Mouse (Mus musculus): ENCODE results near the gene Tbc1d17. TPM values are rescaled to one million over a fixed set of nuclear protein-coding genes. Genes with fewer than 3 reads are reported as not detected.

Tbc1d17 gene
- polyA plus RNA-seq, 1 experiment from 2014 or later: 69.4 TPM

DNA sequence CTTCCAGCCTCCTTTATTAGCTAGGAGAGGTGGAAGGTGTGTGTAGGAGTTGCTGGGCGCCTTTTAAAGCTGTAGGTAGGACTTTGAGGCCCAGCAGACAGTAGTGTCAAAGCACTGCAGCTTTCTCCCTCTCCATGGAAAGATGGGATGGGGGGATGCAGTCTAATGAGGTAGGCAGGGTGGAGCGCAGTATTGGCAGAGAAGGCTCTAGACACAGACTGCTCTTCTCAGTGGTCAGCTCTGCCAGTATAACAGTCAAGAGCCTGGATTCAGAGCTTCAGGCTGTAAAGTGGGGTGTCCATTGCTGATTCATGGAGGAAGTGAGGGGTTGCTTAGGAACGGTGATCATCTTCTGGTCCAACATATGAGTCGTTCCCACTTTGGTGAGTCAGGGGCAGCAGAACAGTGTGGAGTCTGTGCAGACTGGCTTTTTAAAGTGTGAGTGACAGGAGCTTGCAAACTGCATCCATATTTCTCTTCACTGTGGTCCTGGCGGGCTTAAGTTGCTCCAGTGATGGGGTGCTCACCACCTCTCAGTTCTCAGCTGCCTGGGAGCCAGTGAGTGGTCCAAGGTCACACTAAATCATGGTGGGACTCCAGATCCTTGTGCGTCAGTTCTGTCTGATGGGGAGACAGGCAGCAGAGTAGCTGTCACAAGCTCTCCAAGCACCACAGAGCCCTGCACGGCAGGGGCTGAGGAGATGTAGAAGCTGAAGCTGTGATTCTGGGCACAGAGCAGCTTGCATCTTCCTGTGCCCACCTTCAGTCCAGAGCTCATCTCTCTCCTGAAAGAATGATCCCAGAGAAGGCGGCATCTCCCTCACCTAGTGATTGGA lies 2.1 kb upstream of the Tbc1d17 start:
- Histone ChIP-seq H3K9me3 (ENCODE audit: control insufficient read depth, low read length) (no peaks in the 10 kb centered on the region), H3K4me2 (peak overlapping the region; percentile 75), H3K4me1 (ENCODE audit: control insufficient read depth, insufficient read depth, low read length) (peaks cover 29% of the 10 kb centered on the region), H3K27me3 (ENCODE audit: control insufficient read depth, insufficient read depth, low read length) (no peaks in the 10 kb centered on the region), H3K4me3 (ENCODE audit: low read depth, low read length) (peak overlapping the region; percentile 83), H3K36me3 (ENCODE audit: control insufficient read depth, insufficient read depth, low read length) (0 out of 2 replicates have a peak, but pooled peaks cover 4% of the 10 kb centered on the region), H3K9ac (ENCODE audit: low read length) (no peak overlapping the region; the same call in 1 of the 2 replicates), H3K27ac (ENCODE audit: low read depth, low read length) (no peak overlapping the region)
- WGBS: 80% methylated on average over 8 of the region's 8 CpGs
- ATAC-seq (ENCODE audit: low FRiP score) (no peak), DNase-seq (ENCODE audit: low spot score, missing footprints) (no peak)

DNA sequence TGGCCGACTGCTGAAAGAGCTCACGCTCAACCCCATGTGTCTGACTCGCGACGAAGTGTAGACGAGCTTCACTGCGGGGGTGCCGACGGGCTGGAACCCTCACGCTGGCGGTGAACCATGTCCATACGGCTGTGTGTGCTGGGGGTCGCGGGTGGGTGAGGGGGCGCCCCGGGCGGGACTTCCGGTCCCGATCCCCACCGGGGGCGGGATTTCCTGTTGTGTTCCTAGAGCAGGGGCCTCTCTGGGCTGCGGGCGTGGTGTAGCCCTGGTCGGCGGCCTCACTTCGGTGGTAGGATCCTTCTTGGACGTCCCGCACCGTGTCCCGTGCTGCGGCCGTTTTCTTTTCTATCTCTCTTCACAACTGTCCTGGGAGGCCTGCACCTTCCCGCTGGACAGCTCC lies 1.3 kb upstream of the Tbc1d17 start:
- peaks cover 6% of the 10 kb centered on the region; the same call in 1 of the 2 replicates for H3K36me3 ChIP-seq (ENCODE audit: control insufficient read depth, insufficient read depth, low read length)
- WGBS: under 1% methylated on average over 32 of the region's 33 CpGs
- DNase-seq (ENCODE audit: low spot score, missing footprints): peak; percentile 97
- H3K27ac ChIP-seq (ENCODE audit: low read depth, low read length): peak overlapping the region; percentile 95
- ATAC-seq (ENCODE audit: low FRiP score): peak; percentile 61
- no peaks in the 10 kb centered on the region for H3K9me3 ChIP-seq (ENCODE audit: control insufficient read depth, low read length)
- peaks cover 29% of the 10 kb centered on the region for H3K4me1 ChIP-seq (ENCODE audit: control insufficient read depth, insufficient read depth, low read length)
- H3K9ac ChIP-seq (ENCODE audit: low read length): peak overlapping the region; percentile 89
- H3K4me3 ChIP-seq (ENCODE audit: low read depth, low read length): peak overlapping the region; percentile 83
- no peaks in the 10 kb centered on the region for H3K27me3 ChIP-seq (ENCODE audit: control insufficient read depth, insufficient read depth, low read length)
- H3K4me2 ChIP-seq: peak overlapping the region; percentile 75

DNA sequence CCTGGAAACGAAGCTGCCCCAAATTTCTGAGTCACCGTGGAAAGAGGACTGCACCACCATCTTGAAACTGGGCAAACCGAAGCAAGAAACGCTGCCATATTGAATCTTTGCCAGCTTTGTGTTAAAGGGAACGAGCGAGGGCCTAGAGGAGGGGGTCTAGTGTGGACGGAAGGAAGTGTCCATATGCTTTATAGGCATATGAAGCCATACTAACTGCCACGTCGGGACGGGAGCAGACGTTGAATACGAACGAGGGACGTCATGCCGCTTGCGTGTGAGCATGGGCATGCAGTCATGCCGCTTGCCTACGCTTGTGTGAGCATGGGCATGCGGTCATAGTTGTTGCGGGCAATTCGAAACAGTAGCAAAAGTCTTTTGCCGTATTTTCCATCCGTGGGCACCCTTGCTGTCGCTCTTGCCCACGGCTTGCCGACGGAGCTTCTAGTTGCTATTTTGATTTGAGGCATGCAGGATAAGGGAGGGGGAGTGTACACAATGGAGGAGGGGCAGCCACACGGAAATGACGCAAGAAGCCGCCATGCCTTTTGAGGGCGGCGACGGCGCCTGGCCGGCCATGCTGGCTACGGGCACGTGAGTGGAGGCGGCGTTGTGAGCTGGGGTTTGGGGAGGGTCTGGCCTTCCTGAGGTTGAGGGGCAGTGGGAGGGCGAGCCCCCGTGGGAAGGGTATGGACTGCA lies 685 bp upstream of the Tbc1d17 start:
- DNase-seq (ENCODE audit: low spot score, missing footprints) (peak; percentile 98), ATAC-seq (ENCODE audit: low FRiP score) (peak; percentile 75)
- H3K4me3 ChIP-seq (ENCODE audit: low read depth, low read length): peak overlapping the region; percentile 83
- peaks cover 10% of the 10 kb centered on the region; the same call in 1 of the 2 replicates for H3K36me3 ChIP-seq (ENCODE audit: control insufficient read depth, insufficient read depth, low read length)
- H3K4me1 ChIP-seq (ENCODE audit: control insufficient read depth, insufficient read depth, low read length): peaks cover 24% of the 10 kb centered on the region
- no peaks in the 10 kb centered on the region for H3K9me3 ChIP-seq (ENCODE audit: control insufficient read depth, low read length)
- H3K9ac ChIP-seq (ENCODE audit: low read length): peak overlapping the region; percentile 89
- under 1% methylated on average over 41 of the region's 41 CpGs for WGBS
- no peaks in the 10 kb centered on the region for H3K27me3 ChIP-seq (ENCODE audit: control insufficient read depth, insufficient read depth, low read length)
- peak overlapping the region; percentile 95 for H3K27ac ChIP-seq (ENCODE audit: low read depth, low read length)
- peak overlapping the region; percentile 75 for H3K4me2 ChIP-seq

DNA sequence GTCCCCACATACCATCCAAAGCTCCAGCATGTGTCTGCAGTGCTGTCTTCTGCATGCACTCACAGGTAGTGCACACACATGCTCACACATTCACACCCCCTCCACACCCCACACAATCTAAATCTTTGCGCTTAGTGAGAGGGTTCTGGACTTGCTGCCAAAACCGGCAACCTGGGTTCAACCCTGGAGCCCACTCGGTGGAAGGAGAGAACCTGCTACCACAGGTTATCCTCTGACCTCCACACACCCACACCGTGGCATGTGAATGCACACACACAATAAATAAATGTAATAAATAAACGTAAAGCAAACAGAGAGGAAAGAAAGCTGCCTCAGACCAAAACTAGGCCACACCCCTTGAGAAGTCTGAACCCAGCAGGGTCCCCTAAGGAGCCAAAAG lies 1.1 kb downstream of the Tbc1d17 start:
- Histone ChIP-seq H3K4me1 (ENCODE audit: control insufficient read depth, insufficient read depth, low read length) (peaks cover 15% of the 10 kb centered on the region), H3K27ac (ENCODE audit: low read depth, low read length) (no peak overlapping the region), H3K36me3 (ENCODE audit: control insufficient read depth, insufficient read depth, low read length) (peaks cover 18% of the 10 kb centered on the region), H3K4me3 (ENCODE audit: low read depth, low read length) (peak overlapping the region; percentile 83), H3K27me3 (ENCODE audit: control insufficient read depth, insufficient read depth, low read length) (no peaks in the 10 kb centered on the region), H3K9me3 (ENCODE audit: control insufficient read depth, low read length) (no peaks in the 10 kb centered on the region), H3K9ac (ENCODE audit: low read length) (peak overlapping the region; percentile 89), H3K4me2 (peak overlapping the region; percentile 75)
- ATAC-seq (ENCODE audit: low FRiP score): no peak
- 85% methylated on average over 5 of the region's 5 CpGs for WGBS
- DNase-seq (ENCODE audit: low spot score, missing footprints): no peak

DNA sequence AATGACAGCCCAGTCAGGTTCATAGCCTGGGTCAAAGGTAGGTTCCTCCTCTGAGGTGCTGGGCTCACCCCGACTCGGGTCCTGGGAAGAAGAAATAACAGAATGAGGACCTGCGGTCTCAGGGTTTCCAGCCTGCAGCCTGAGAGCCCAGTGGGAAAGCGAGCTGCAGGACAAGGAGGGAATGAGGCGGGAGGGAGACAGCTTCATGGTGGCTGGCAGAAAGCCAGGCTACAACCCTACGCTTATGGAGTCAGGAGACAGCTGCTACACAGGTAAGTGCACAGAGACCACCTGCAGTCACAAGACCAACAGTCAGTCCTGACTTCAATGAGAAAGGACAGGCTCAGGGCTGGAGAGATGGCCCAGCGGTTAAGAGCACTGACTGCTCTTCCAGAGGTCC lies 2.1 kb downstream of the Tbc1d17 start:
- H3K4me3 ChIP-seq (ENCODE audit: low read depth, low read length): no peak overlapping the region
- no peak overlapping the region for H3K4me2 ChIP-seq
- no peak overlapping the region for H3K27ac ChIP-seq (ENCODE audit: low read depth, low read length)
- peaks cover 15% of the 10 kb centered on the region for H3K4me1 ChIP-seq (ENCODE audit: control insufficient read depth, insufficient read depth, low read length)
- 90% methylated on average over 7 of the region's 7 CpGs for WGBS
- H3K9me3 ChIP-seq (ENCODE audit: control insufficient read depth, low read length): no peaks in the 10 kb centered on the region
- H3K27me3 ChIP-seq (ENCODE audit: control insufficient read depth, insufficient read depth, low read length): no peaks in the 10 kb centered on the region
- DNase-seq (ENCODE audit: low spot score, missing footprints): no peak
- ATAC-seq (ENCODE audit: low FRiP score): no peak
- H3K9ac ChIP-seq (ENCODE audit: low read length): no peak overlapping the region
- peaks cover 19% of the 10 kb centered on the region for H3K36me3 ChIP-seq (ENCODE audit: control insufficient read depth, insufficient read depth, low read length)

DNA sequence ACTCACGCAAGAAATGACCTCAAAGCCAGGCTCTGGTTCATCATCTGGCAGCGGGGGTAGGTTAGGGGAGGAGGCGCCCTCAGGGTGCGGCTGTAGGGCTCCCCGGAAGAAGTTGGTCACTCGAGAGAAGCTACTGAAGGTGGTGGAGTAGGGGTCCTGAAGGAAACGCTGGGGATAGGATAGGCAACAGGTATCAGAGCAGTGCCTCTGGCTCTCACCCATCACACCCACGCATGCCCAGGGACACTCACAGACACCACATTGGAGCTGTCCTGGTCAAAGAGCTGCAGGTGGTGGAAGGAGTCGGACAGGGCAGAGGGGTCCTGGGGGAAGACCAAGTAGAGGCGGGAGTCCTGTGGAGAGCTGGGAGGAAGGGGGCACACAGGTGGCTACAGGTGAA lies 3.9 kb downstream of the Tbc1d17 start:
- Histone ChIP-seq H3K27me3 (ENCODE audit: control insufficient read depth, insufficient read depth, low read length) (peaks cover 7% of the 10 kb centered on the region), H3K4me2 (no peak overlapping the region), H3K27ac (ENCODE audit: low read depth, low read length) (no peak overlapping the region), H3K36me3 (ENCODE audit: control insufficient read depth, insufficient read depth, low read length) (peaks cover 19% of the 10 kb centered on the region), H3K9me3 (ENCODE audit: control insufficient read depth, low read length) (no peaks in the 10 kb centered on the region), H3K9ac (ENCODE audit: low read length) (no peak overlapping the region), H3K4me1 (ENCODE audit: control insufficient read depth, insufficient read depth, low read length) (peaks cover 10% of the 10 kb centered on the region), H3K4me3 (ENCODE audit: low read depth, low read length) (no peak overlapping the region)
- 96% methylated on average over 10 of the region's 10 CpGs for WGBS
- DNase-seq (ENCODE audit: low spot score, missing footprints) (no peak), ATAC-seq (ENCODE audit: low FRiP score) (no peak)

DNA sequence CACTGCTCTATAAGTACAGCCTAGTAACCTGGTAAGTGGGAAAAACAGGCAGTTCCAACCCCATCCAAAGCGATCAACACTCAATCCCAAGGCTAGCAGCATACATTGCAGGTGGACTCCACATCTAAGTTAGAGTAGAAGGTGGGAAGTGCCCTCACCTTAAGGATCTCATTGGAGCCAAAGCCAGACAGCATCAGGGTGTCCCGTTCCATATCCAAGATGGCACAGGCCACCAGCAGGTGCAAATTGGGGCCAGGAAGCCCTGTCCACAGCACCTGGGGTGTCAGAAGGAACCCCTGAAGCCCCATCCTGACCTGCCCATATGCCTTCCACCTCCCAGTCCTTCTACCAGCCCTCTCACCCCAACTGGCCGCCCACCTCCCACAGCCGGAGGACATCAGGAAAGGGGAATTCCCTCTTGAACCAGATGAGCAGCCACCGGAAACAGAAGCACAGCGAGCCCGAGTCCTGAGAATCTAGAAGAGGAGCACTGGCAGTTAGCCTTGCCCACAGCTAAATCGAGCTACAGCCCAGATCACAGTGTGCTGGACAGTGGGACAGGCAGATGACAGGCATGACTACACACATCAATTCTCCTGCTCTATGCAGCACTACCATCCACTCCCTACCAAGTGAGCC lies 6.9 kb downstream of the Tbc1d17 start:
- H3K27me3 ChIP-seq (ENCODE audit: control insufficient read depth, insufficient read depth, low read length): peaks cover 20% of the 10 kb centered on the region
- WGBS: 90% methylated on average over 8 of the region's 8 CpGs
- no peak for ATAC-seq (ENCODE audit: low FRiP score)

DNA sequence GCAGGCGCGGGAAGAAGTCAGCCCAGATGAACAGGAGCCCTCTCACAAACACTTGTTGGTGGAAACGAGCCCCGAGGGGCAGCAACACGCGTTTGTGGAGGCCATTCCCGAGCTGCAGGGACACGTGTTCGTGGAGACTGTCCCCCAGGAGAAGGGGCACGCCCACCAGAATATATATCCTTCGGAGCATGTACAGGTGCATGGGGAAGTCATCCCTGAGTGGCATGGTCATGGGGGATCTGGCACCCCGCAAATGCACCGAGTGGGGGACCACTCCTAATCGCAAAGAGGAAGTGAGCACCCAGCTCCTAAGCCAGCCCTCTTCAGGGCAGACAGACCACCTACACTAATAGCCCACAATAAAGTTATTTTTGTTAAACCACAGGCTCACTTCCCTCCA lies 8.5 kb downstream of the Tbc1d17 start:
- H3K36me3 ChIP-seq (ENCODE audit: control insufficient read depth, insufficient read depth, low read length): peaks cover 15% of the 10 kb centered on the region
- H3K4me3 ChIP-seq (ENCODE audit: low read depth, low read length): no peak overlapping the region
- peaks cover 9% of the 10 kb centered on the region for H3K4me1 ChIP-seq (ENCODE audit: control insufficient read depth, insufficient read depth, low read length)
- peaks cover 20% of the 10 kb centered on the region for H3K27me3 ChIP-seq (ENCODE audit: control insufficient read depth, insufficient read depth, low read length)
- H3K27ac ChIP-seq (ENCODE audit: low read depth, low read length): no peak overlapping the region
- ATAC-seq (ENCODE audit: low FRiP score): no peak
- H3K4me2 ChIP-seq: no peak overlapping the region
- 61% methylated on average over 14 of the region's 14 CpGs for WGBS
- H3K9ac ChIP-seq (ENCODE audit: low read length): no peak overlapping the region
- no peaks in the 10 kb centered on the region for H3K9me3 ChIP-seq (ENCODE audit: control insufficient read depth, low read length)
- no peak for DNase-seq (ENCODE audit: low spot score, missing footprints)

More for the DNA sequence above, 6.9 kb downstream of the Tbc1d17 start:
- Histone ChIP-seq H3K9ac (ENCODE audit: low read length) (no peak overlapping the region), H3K9me3 (ENCODE audit: control insufficient read depth, low read length) (no peaks in the 10 kb centered on the region), H3K4me3 (ENCODE audit: low read depth, low read length) (no peak overlapping the region), H3K27ac (ENCODE audit: low read depth, low read length) (no peak overlapping the region), H3K4me1 (ENCODE audit: control insufficient read depth, insufficient read depth, low read length) (peaks cover 9% of the 10 kb centered on the region), H3K36me3 (ENCODE audit: control insufficient read depth, insufficient read depth, low read length) (peaks cover 19% of the 10 kb centered on the region), H3K4me2 (no peak overlapping the region)
- DNase-seq (ENCODE audit: low spot score, missing footprints): no peak

Measured in midbrain, embryonic 11.5 days (tissue).